Mouse (Mus musculus): ENCODE results near the gene Tmem11. TPM values are rescaled to one million over a fixed set of nuclear protein-coding genes. Genes with fewer than 3 reads are reported as not detected.
A peak's percentile ranks its signal among the peaks of the same experiment; 100 is the strongest.
"Not testable (repeated sequence)": the region's sequence is repeated elsewhere in the genome, so short reads cannot be mapped to it uniquely, and the experiment has no call there.

The Tmem11 gene
- polyA plus RNA-seq, 1 experiment from 2014 or later: 52.1 TPM

GRCm38 (mm10) chr11:60879423-60879822 is 351 bp upstream of the Tmem11 start:
- H3K4me2 ChIP-seq: peak overlapping the region; percentile 73
- H3K4me3 ChIP-seq (replicated peaks): peak overlapping the region; percentile 100
- H3K27me3 ChIP-seq: no peaks in the 10 kb centered on the region
- peaks cover 35% of the 10 kb centered on the region for H3K4me1 ChIP-seq
- ATAC-seq (ENCODE audit: low FRiP score): no peak
- peaks cover 9% of the 10 kb centered on the region; the same call in 1 of the 2 replicates for H3K36me3 ChIP-seq (replicated peaks)
- no peaks in the 10 kb centered on the region for H3K9me3 ChIP-seq
- peak overlapping the region; percentile 95 for H3K27ac ChIP-seq
- 3% methylated on average over 11 of the region's 11 CpGs for WGBS
- H3K9ac ChIP-seq: peak overlapping the region; percentile 90

- WGBS: 0% methylated on average over 39 of the region's 52 CpGs
- ATAC-seq (ENCODE audit: low FRiP score): peak; percentile 73
- Histone ChIP-seq H3K4me1 (peaks cover 40% of the 10 kb centered on the region), H3K9me3 (no peaks in the 10 kb centered on the region), H3K36me3 (replicated peaks) (peaks cover 14% of the 10 kb centered on the region; the same call in 1 of the 2 replicates), H3K4me2 (peak overlapping the region; percentile 73), H3K4me3 (replicated peaks) (peak overlapping the region; percentile 100), H3K9ac (peak overlapping the region; percentile 90), H3K27ac (peak overlapping the region; percentile 95), H3K27me3 (no peaks in the 10 kb centered on the region)
Measured at GRCm38 (mm10) chr11:60878056-60878612, 938 bp downstream of the Tmem11 start.

- H3K36me3 ChIP-seq (replicated peaks): peaks cover 28% of the 10 kb centered on the region; the same call in 1 of the 2 replicates
- no peaks in the 10 kb centered on the region for H3K27me3 ChIP-seq
- WGBS: 87% methylated on average over 6 of the region's 6 CpGs
- no peak overlapping the region for H3K9ac ChIP-seq
- H3K27ac ChIP-seq: no peak overlapping the region
- ATAC-seq (ENCODE audit: low FRiP score): no peak
- H3K4me3 ChIP-seq (replicated peaks): no peak overlapping the region
- no peaks in the 10 kb centered on the region for H3K9me3 ChIP-seq
- H3K4me2 ChIP-seq: no peak overlapping the region
- peaks cover 33% of the 10 kb centered on the region for H3K4me1 ChIP-seq
Measured at GRCm38 (mm10) chr11:60873101-60873500, 6.0 kb downstream of the Tmem11 start.

GRCm38 (mm10) chr11:60871409-60871808 is 7.7 kb downstream of the Tmem11 start:
- H3K9ac ChIP-seq: no peak overlapping the region
- no peaks in the 10 kb centered on the region for H3K27me3 ChIP-seq
- peaks cover 33% of the 10 kb centered on the region; the same call in 1 of the 2 replicates for H3K36me3 ChIP-seq (replicated peaks)
- no peaks in the 10 kb centered on the region for H3K9me3 ChIP-seq
- peaks cover 20% of the 10 kb centered on the region for H3K4me1 ChIP-seq
- no peak overlapping the region for H3K4me2 ChIP-seq
- H3K27ac ChIP-seq: no peak overlapping the region
- 84% methylated on average over 4 of the region's 4 CpGs for WGBS
- ATAC-seq (ENCODE audit: low FRiP score): no peak
- H3K4me3 ChIP-seq (replicated peaks): no peak overlapping the region

- 92% methylated on average over 6 of the region's 6 CpGs for WGBS
- H3K4me1 ChIP-seq; H3K9ac ChIP-seq; H3K4me3 ChIP-seq (replicated peaks); H3K27me3 ChIP-seq; H3K4me2 ChIP-seq; H3K27ac ChIP-seq; H3K9me3 ChIP-seq; ATAC-seq (ENCODE audit: low FRiP score): not testable (repeated sequence)
- H3K36me3 ChIP-seq (replicated peaks): peaks cover 35% of the 10 kb centered on the region
Measured at GRCm38 (mm10) chr11:60869471-60869870, 9.6 kb downstream of the Tmem11 start.

- Histone ChIP-seq H3K4me1 (no peaks in the 10 kb centered on the region), H3K4me2 (no peak overlapping the region), H3K27ac (no peak overlapping the region), H3K36me3 (replicated peaks) (peaks cover 44% of the 10 kb centered on the region), H3K27me3 (no peaks in the 10 kb centered on the region), H3K4me3 (replicated peaks) (no peak overlapping the region), H3K9ac (no peak overlapping the region), H3K9me3 (no peaks in the 10 kb centered on the region)
- WGBS: 77% methylated on average over 8 of the region's 8 CpGs
- no peak for ATAC-seq (ENCODE audit: low FRiP score)
Measured at GRCm38 (mm10) chr11:60867904-60868303, 11.2 kb downstream of the Tmem11 start.

GRCm38 (mm10) chr11:60867456-60867855 is 11.6 kb downstream of the Tmem11 start:
- peaks cover 49% of the 10 kb centered on the region for H3K36me3 ChIP-seq (replicated peaks)
- no peak overlapping the region for H3K4me3 ChIP-seq (replicated peaks)
- H3K27me3 ChIP-seq: no peaks in the 10 kb centered on the region
- no peak overlapping the region for H3K27ac ChIP-seq
- no peaks in the 10 kb centered on the region for H3K4me1 ChIP-seq
- no peak overlapping the region for H3K4me2 ChIP-seq
- no peak overlapping the region for H3K9ac ChIP-seq
- H3K9me3 ChIP-seq: no peaks in the 10 kb centered on the region
- no peak for ATAC-seq (ENCODE audit: low FRiP score)
- 91% methylated on average over 3 of the region's 3 CpGs for WGBS

GRCm38 (mm10) chr11:60866021-60866420 is 13.1 kb downstream of the Tmem11 start:
- Histone ChIP-seq H3K27ac (no peak overlapping the region), H3K4me1 (no peaks in the 10 kb centered on the region), H3K9me3 (no peaks in the 10 kb centered on the region), H3K4me3 (replicated peaks) (no peak overlapping the region), H3K4me2 (no peak overlapping the region), H3K27me3 (no peaks in the 10 kb centered on the region), H3K36me3 (replicated peaks) (peaks cover 60% of the 10 kb centered on the region), H3K9ac (no peak overlapping the region)
- ATAC-seq (ENCODE audit: low FRiP score): no peak
- WGBS: 68% methylated on average over 2 of the region's 2 CpGs

GRCm38 (mm10) chr11:60864916-60865315 is 14.2 kb downstream of the Tmem11 start:
- Histone ChIP-seq H3K27me3 (no peaks in the 10 kb centered on the region), H3K36me3 (replicated peaks) (peaks cover 59% of the 10 kb centered on the region)

GRCm38 (mm10) chr11:60864166-60864565 is 14.9 kb downstream of the Tmem11 start:
- Histone ChIP-seq H3K27ac (no peak overlapping the region), H3K4me2 (no peak overlapping the region), H3K4me1 (no peaks in the 10 kb centered on the region), H3K27me3 (no peaks in the 10 kb centered on the region), H3K9ac (no peak overlapping the region), H3K36me3 (replicated peaks) (peaks cover 61% of the 10 kb centered on the region), H3K4me3 (replicated peaks) (no peak overlapping the region), H3K9me3 (no peaks in the 10 kb centered on the region)
- no peak for ATAC-seq (ENCODE audit: low FRiP score)
- WGBS: 98% methylated on average over 2 of the region's 2 CpGs

More at GRCm38 (mm10) chr11:60864916-60865315, 14.2 kb downstream of the Tmem11 start:
- Histone ChIP-seq H3K27ac (no peak overlapping the region), H3K9ac (no peak overlapping the region), H3K4me3 (replicated peaks) (no peak overlapping the region), H3K4me1 (no peaks in the 10 kb centered on the region), H3K9me3 (no peaks in the 10 kb centered on the region), H3K4me2 (no peak overlapping the region)
- WGBS: 91% methylated on average over 14 of the region's 14 CpGs
- no peak for ATAC-seq (ENCODE audit: low FRiP score)

- Histone ChIP-seq H3K9me3 (no peaks in the 10 kb centered on the region), H3K4me3 (replicated peaks) (no peak overlapping the region), H3K9ac (no peak overlapping the region), H3K27ac (no peak overlapping the region), H3K36me3 (replicated peaks) (peaks cover 68% of the 10 kb centered on the region), H3K4me1 (no peaks in the 10 kb centered on the region), H3K27me3 (no peaks in the 10 kb centered on the region), H3K4me2 (no peak overlapping the region)
- ATAC-seq (ENCODE audit: low FRiP score): no peak
- WGBS: 85% methylated on average over 4 of the region's 4 CpGs
Measured at GRCm38 (mm10) chr11:60863196-60863595, 15.9 kb downstream of the Tmem11 start.

- Histone ChIP-seq H3K9ac (no peak overlapping the region), H3K9me3 (no peaks in the 10 kb centered on the region), H3K4me2 (no peak overlapping the region), H3K4me3 (replicated peaks) (no peak overlapping the region), H3K4me1 (no peaks in the 10 kb centered on the region), H3K27me3 (no peaks in the 10 kb centered on the region), H3K36me3 (replicated peaks) (peaks cover 70% of the 10 kb centered on the region), H3K27ac (no peak overlapping the region)
- WGBS: 94% methylated on average over 3 of the region's 3 CpGs
- no peak for ATAC-seq (ENCODE audit: low FRiP score)
Measured at GRCm38 (mm10) chr11:60861993-60862392, 17.1 kb downstream of the Tmem11 start.

GRCm38 (mm10) chr11:60856587-60856986 is 22.5 kb downstream of the Tmem11 start:
- Histone ChIP-seq H3K9ac (no peak overlapping the region), H3K9me3 (no peaks in the 10 kb centered on the region), H3K27me3 (no peaks in the 10 kb centered on the region), H3K36me3 (replicated peaks) (peaks cover 76% of the 10 kb centered on the region), H3K4me1 (no peaks in the 10 kb centered on the region), H3K4me3 (replicated peaks) (no peak overlapping the region), H3K4me2 (no peak overlapping the region), H3K27ac (no peak overlapping the region)
- WGBS: 91% methylated on average over 3 of the region's 3 CpGs
- ATAC-seq (ENCODE audit: low FRiP score): no peak
